Comparison of ENCODE assay signal across 8 mouse cellular contexts in genomic region chr4:136159802-136160397, GRCm38 (mm10). TPM values are rescaled to one million over a fixed set of nuclear protein-coding genes. Genes with fewer than 3 reads are reported as not detected.
DNase-seq lines count a peak whose midpoint lies in the region; ATAC-seq and TF ChIP-seq lines count a peak whose summit lies in the region.

No protein-coding gene starts in this region.

- no peak overlapping the region for H3K4me2 ChIP-seq in limb, embryonic 13.5 days (replicated peaks)
- H3K4me2 ChIP-seq in midbrain, embryonic 14.5 days (ENCODE audit: low read length) = no peak overlapping the region

- peak; percentile 43; the same call in 1 of the 2 replicates for ATAC-seq in limb, embryonic 13.5 days (ENCODE audit: low FRiP score, low read depth)
- peak; percentile 66 for ATAC-seq in midbrain, embryonic 14.5 days (ENCODE audit: low FRiP score, low TSS enrichment)

- no peak for TF ChIP-seq POLR2A in heart, adult 2 months (IDR thresholded peaks at IDR 0.05; ENCODE audit: insufficient read depth, low read depth, low read length)

- peak; percentile 99 for TF ChIP-seq EP300 in heart, adult 2 months (IDR thresholded peaks at IDR 0.05; ENCODE audit: insufficient read depth, low read depth, low read length)

- no peaks in the 10 kb centered on the region for H3K79me2 ChIP-seq in heart, adult 2 months (replicated peaks; ENCODE audit: control insufficient read depth, insufficient read depth, low read length)

- intact Hi-C loops in heart, adult 2 months (cut with DNase I) = loop anchor here (1.0 to 10.0 kb wide), 4 partner anchors 82 to 265 kb away; partner anchors contain the start of genes Cnr2 and Lypla2

- H3K4me1 ChIP-seq in embryonic facial prominence, embryonic 10.5 days = peaks cover 29% of the 10 kb centered on the region
- H3K4me1 ChIP-seq in heart, adult 2 months (ENCODE audit: control insufficient read depth, insufficient read depth, low read length) = no peaks in the 10 kb centered on the region; the same call in 1 of the 2 replicates
- H3K4me1 ChIP-seq in limb, embryonic 13.5 days = peaks cover 9% of the 10 kb centered on the region
- peaks cover 8% of the 10 kb centered on the region; the same call in 1 of the 2 replicates for H3K4me1 ChIP-seq in midbrain, embryonic 14.5 days (ENCODE audit: control insufficient read depth, insufficient read depth, low read length)

- DNase-seq in 416B (ENCODE audit: low read depth) = peak; percentile 81
- peak; percentile 70 for DNase-seq in adrenal gland, adult 2 months
- DNase-seq in embryonic facial prominence, embryonic 10.5 days (ENCODE audit: low spot score) = peak; percentile 87
- DNase-seq in heart, adult 2 months = peak; percentile 72 to 78
- peak; percentile 77 to 82 for DNase-seq in kidney, adult 8-10 months
- peak; percentile 92 for DNase-seq in midbrain, embryonic 14.5 days
- DNase-seq in spleen, postnatal 10 days (ENCODE audit: low spot score in 2 of 2) = peak; percentile 62 to 83

- no peaks in the 10 kb centered on the region for H3K36me3 ChIP-seq in embryonic facial prominence, embryonic 10.5 days (replicated peaks)
- H3K36me3 ChIP-seq in heart, adult 2 months (ENCODE audit: control insufficient read depth, insufficient read depth, low read length) = no peaks in the 10 kb centered on the region
- H3K36me3 ChIP-seq in limb, embryonic 13.5 days = no peaks in the 10 kb centered on the region
- no peaks in the 10 kb centered on the region for H3K36me3 ChIP-seq in midbrain, embryonic 14.5 days (ENCODE audit: control insufficient read depth, insufficient read depth, low read length)

- H3K4me3 ChIP-seq in embryonic facial prominence, embryonic 10.5 days = peak overlapping the region; percentile 25; the same call in 1 of the 2 replicates
- H3K4me3 ChIP-seq in heart, adult 2 months = no peak overlapping the region
- no peak overlapping the region for H3K4me3 ChIP-seq in limb, embryonic 13.5 days
- no peak overlapping the region for H3K4me3 ChIP-seq in midbrain, embryonic 14.5 days (replicated peaks; ENCODE audit: low read depth, low read length)

- TF ChIP-seq CTCF in heart, adult 2 months (IDR thresholded peaks at IDR 0.05) = peak; percentile 95

- no peaks in the 10 kb centered on the region for H3K9me3 ChIP-seq in embryonic facial prominence, embryonic 10.5 days
- H3K9me3 ChIP-seq in limb, embryonic 13.5 days = no peaks in the 10 kb centered on the region
- no peaks in the 10 kb centered on the region for H3K9me3 ChIP-seq in midbrain, embryonic 14.5 days (ENCODE audit: control insufficient read depth, low read length)

- H3K27ac ChIP-seq in embryonic facial prominence, embryonic 10.5 days (replicated peaks) = peak overlapping the region; percentile 81
- H3K27ac ChIP-seq in heart, adult 2 months = no peak overlapping the region
- no peak overlapping the region for H3K27ac ChIP-seq in limb, embryonic 13.5 days
- H3K27ac ChIP-seq in midbrain, embryonic 14.5 days (replicated peaks; ENCODE audit: low read depth, low read length) = peak overlapping the region; percentile 61; the same call in 1 of the 2 replicates

- 2% methylated on average over 5 of the region's 5 CpGs for WGBS in embryonic facial prominence, embryonic 10.5 days
- WGBS in heart, adult 2 months = 21% methylated on average over 5 of the region's 5 CpGs
- WGBS in limb, embryonic 13.5 days = 9% methylated on average over 5 of the region's 5 CpGs
- 3% methylated on average over 5 of the region's 5 CpGs for WGBS in midbrain, embryonic 14.5 days

- H3K9ac ChIP-seq in heart, adult 2 months (ENCODE audit: low read depth, low read length) = no peak overlapping the region
- no peak overlapping the region for H3K9ac ChIP-seq in limb, embryonic 13.5 days
- no peak overlapping the region for H3K9ac ChIP-seq in midbrain, embryonic 14.5 days (replicated peaks; ENCODE audit: low read length)

- no peaks in the 10 kb centered on the region for H3K27me3 ChIP-seq in embryonic facial prominence, embryonic 10.5 days (replicated peaks; ENCODE audit: low read depth, poor library complexity, severe bottlenecking)
- H3K27me3 ChIP-seq in heart, adult 2 months (ENCODE audit: control insufficient read depth, insufficient read depth, low read length) = no peaks in the 10 kb centered on the region
- no peaks in the 10 kb centered on the region for H3K27me3 ChIP-seq in limb, embryonic 13.5 days
- H3K27me3 ChIP-seq in midbrain, embryonic 14.5 days (ENCODE audit: control insufficient read depth, insufficient read depth, low read length) = no peaks in the 10 kb centered on the region

RNA-seq across cellular contexts. Expression of gene E2f2, which starts 12.3 kb away (rescaled TPM):
- 1 to 10 TPM; 1.8 to 5.1 TPM for total RNA-seq in adrenal gland, adult 2 months (2021)
- 2.9 and 3.0 TPM in 2 replicates for polyA plus RNA-seq in adrenal gland, adult 2 months (2012; rRNA removed)
- polyA plus RNA-seq in embryonic facial prominence, embryonic 10.5 days (2016; fragmentation: Nextera tagmentation; extraction: Ambion mirVana) = 6.2 TPM in 2 replicates
- 1 to 10 TPM in 1 of 2 experiments, under 1 TPM in 1; 0.65 to 5.3 TPM for total RNA-seq in heart, adult 2 months (2021)
- 0.41 and 1.3 TPM in 2 replicates for polyA plus RNA-seq in heart, adult 2 months (2012; rRNA removed)
- 7.9 and 8.7 TPM in 2 replicates for polyA plus RNA-seq in limb, embryonic 13.5 days (2015; fragmentation: Nextera tagmentation; extraction: Ambion mirVana)
- polyA plus RNA-seq in midbrain, embryonic 14.5 days (2014; fragmentation: Nextera tagmentation; extraction: Ambion mirVana) = 1.2 and 1.7 TPM in 2 replicates

RNA-seq across cellular contexts. Expression of gene Id3, which starts 16.6 kb away (rescaled TPM):
- total RNA-seq in adrenal gland, adult 2 months (2021) = 10 to 100 TPM; 31.5 to 70.5 TPM
- polyA plus RNA-seq in adrenal gland, adult 2 months (2012; rRNA removed) = 235 and 298 TPM in 2 replicates
- 593 and 611 TPM in 2 replicates for polyA plus RNA-seq in embryonic facial prominence, embryonic 10.5 days (2016; fragmentation: Nextera tagmentation; extraction: Ambion mirVana)
- 10 to 100 TPM; 56.8 to 58.8 TPM for total RNA-seq in heart, adult 2 months (2021)
- 92.1 and 120 TPM in 2 replicates for polyA plus RNA-seq in heart, adult 2 months (2012; rRNA removed)
- 736 and 770 TPM in 2 replicates for polyA plus RNA-seq in limb, embryonic 13.5 days (2015; fragmentation: Nextera tagmentation; extraction: Ambion mirVana)
- polyA plus RNA-seq in midbrain, embryonic 14.5 days (2014; fragmentation: Nextera tagmentation; extraction: Ambion mirVana) = 108 and 140 TPM in 2 replicates

RNA-seq across cellular contexts. Expression of gene Asap3, which starts 46.3 kb away (rescaled TPM):
- 1 to 10 TPM; 1.4 to 3.6 TPM for total RNA-seq in adrenal gland, adult 2 months (2021)
- 3.2 and 4.2 TPM in 2 replicates for polyA plus RNA-seq in adrenal gland, adult 2 months (2012; rRNA removed)
- 4.2 and 5.3 TPM in 2 replicates for polyA plus RNA-seq in embryonic facial prominence, embryonic 10.5 days (2016; fragmentation: Nextera tagmentation; extraction: Ambion mirVana)
- 10 to 100 TPM in 1 of 2 experiments, 1 to 10 TPM in 1; 7.8 to 10.2 TPM for total RNA-seq in heart, adult 2 months (2021)
- polyA plus RNA-seq in heart, adult 2 months (2012; rRNA removed) = 8.6 and 9.4 TPM in 2 replicates
- polyA plus RNA-seq in limb, embryonic 13.5 days (2015; fragmentation: Nextera tagmentation; extraction: Ambion mirVana) = 15.1 and 16.4 TPM in 2 replicates
- 1.8 and 3.4 TPM in 2 replicates for polyA plus RNA-seq in midbrain, embryonic 14.5 days (2014; fragmentation: Nextera tagmentation; extraction: Ambion mirVana)

Comparison
In these comparisons a context has a peak if more than half of its experiments do, and no peak if none do; other contexts are left out.
1. H3K27ac ChIP-seq: peak in embryonic facial prominence, embryonic 10.5 days (single experiment) and midbrain, embryonic 14.5 days (single experiment); none in heart, adult 2 months (single experiment) and limb, embryonic 13.5 days (single experiment).
2. Peak in every context shown above with its lines, with median percentiles within 50 percentile points of each other: DNase-seq.